Mouse (Mus musculus): ENCODE measurements around the gene Cenpb. TPM values are rescaled to one million over a fixed set of nuclear protein-coding genes. Genes with fewer than 3 reads are reported as not detected.

Cenpb gene
- total RNA-seq, 2 experiments from 2014 or later, result 8.7 to 15.6 TPM

GRCm38 (mm10) chr2:131141336-131141986 is 38.4 kb downstream of the Cenpb start:
- ATAC-seq (ENCODE audit: poor library complexity, severe bottlenecking), result no peak

- no peak for ATAC-seq (ENCODE audit: poor library complexity, severe bottlenecking)
These were observed 39.3 kb downstream of the Cenpb start for GRCm38 (mm10) chr2:131140533-131140905.

GRCm38 (mm10) chr2:131139886-131140532 is 39.9 kb downstream of the Cenpb start:
- ATAC-seq (ENCODE audit: poor library complexity, severe bottlenecking), result no peak

- no peak for ATAC-seq (ENCODE audit: poor library complexity, severe bottlenecking)
These were observed 40.6 kb downstream of the Cenpb start for GRCm38 (mm10) chr2:131139287-131139686.

- no peak for ATAC-seq (ENCODE audit: poor library complexity, severe bottlenecking)
These were observed 41.1 kb downstream of the Cenpb start for GRCm38 (mm10) chr2:131138760-131139159.

GRCm38 (mm10) chr2:131138296-131138695 is 41.6 kb downstream of the Cenpb start:
- no peak for ATAC-seq (ENCODE audit: poor library complexity, severe bottlenecking)

- peak; percentile 33; the same call in 1 of the 2 replicates for ATAC-seq (ENCODE audit: poor library complexity, severe bottlenecking)
These were observed 44.2 kb downstream of the Cenpb start for GRCm38 (mm10) chr2:131135521-131136139.

GRCm38 (mm10) chr2:131134826-131135400 is 45.0 kb downstream of the Cenpb start:
- ATAC-seq (ENCODE audit: poor library complexity, severe bottlenecking), result no peak

- ATAC-seq (ENCODE audit: poor library complexity, severe bottlenecking), result no peak
These were observed 45.5 kb downstream of the Cenpb start for GRCm38 (mm10) chr2:131134381-131134780.

GRCm38 (mm10) chr2:131132930-131133547 is 46.8 kb downstream of the Cenpb start, which contains the start of gene Gm11037:
Gene Gm11037, plus strand, starts transcription at chr2:131133497.
- no peak for ATAC-seq (ENCODE audit: poor library complexity, severe bottlenecking)

GRCm38 (mm10) chr2:131132111-131132888 is 47.6 kb downstream of the Cenpb start:
- no peak for ATAC-seq (ENCODE audit: poor library complexity, severe bottlenecking)

- no peak for ATAC-seq (ENCODE audit: poor library complexity, severe bottlenecking)
These were observed 49.0 kb downstream of the Cenpb start for GRCm38 (mm10) chr2:131130849-131131248.

GRCm38 (mm10) chr2:131129836-131130235 is 50.0 kb downstream of the Cenpb start:
- no peak for ATAC-seq (ENCODE audit: poor library complexity, severe bottlenecking)

GRCm38 (mm10) chr2:131128636-131129157 is 51.2 kb downstream of the Cenpb start:
- no peak for ATAC-seq (ENCODE audit: poor library complexity, severe bottlenecking)

- no peak for ATAC-seq (ENCODE audit: poor library complexity, severe bottlenecking)
These were observed 51.7 kb downstream of the Cenpb start for GRCm38 (mm10) chr2:131128211-131128610.

GRCm38 (mm10) chr2:131127161-131127730 is 52.6 kb downstream of the Cenpb start, which contains the start of gene Hspa12b:
Gene Hspa12b, plus strand, starts transcription at chr2:131127280.
- ATAC-seq (ENCODE audit: poor library complexity, severe bottlenecking), result peak; percentile 43; the same call in 1 of the 2 replicates

- ATAC-seq (ENCODE audit: poor library complexity, severe bottlenecking), result no peak
These were observed 53.7 kb downstream of the Cenpb start for GRCm38 (mm10) chr2:131125964-131126815.
